Mouse (Mus musculus): ENCODE data around the gene Sdcbp2. TPM values are rescaled to one million over a fixed set of nuclear protein-coding genes. Genes with fewer than 3 reads are reported as not detected.

Sdcbp2 gene
- polyA plus RNA-seq, 1 experiment: not detected

GRCm38 (mm10) chr2:151628011-151628410, 55.6 kb downstream of the Sdcbp2 start:
- 83% methylated on average over 3 of the region's 3 CpGs for WGBS
- Histone ChIP-seq H3K4me3 (replicated peaks; ENCODE audit: control insufficient read depth, low read depth, low read length) (no peak overlapping the region), H3K27ac (ENCODE audit: control insufficient read depth, insufficient read depth, low read depth, low read length, poor library complexity) (no peak overlapping the region), H3K4me1 (ENCODE audit: control insufficient read depth, insufficient read depth, low read length) (no peaks in the 10 kb centered on the region)
- TF ChIP-seq POLR2A (IDR thresholded peaks at IDR 0.05; ENCODE audit: borderline replicate concordance, control insufficient read depth, low read depth, low read length): no peak
- no peak for TF ChIP-seq CTCF (IDR thresholded peaks at IDR 0.05; ENCODE audit: control insufficient read depth, insufficient read depth, low read length)

- Histone ChIP-seq H3K27ac (ENCODE audit: control insufficient read depth, insufficient read depth, low read depth, low read length, poor library complexity) (no peak overlapping the region), H3K4me1 (ENCODE audit: control insufficient read depth, insufficient read depth, low read length) (no peaks in the 10 kb centered on the region), H3K4me3 (replicated peaks; ENCODE audit: control insufficient read depth, low read depth, low read length) (no peak overlapping the region)
- 39% methylated on average over 7 of the region's 7 CpGs for WGBS
- TF ChIP-seq POLR2A (IDR thresholded peaks at IDR 0.05; ENCODE audit: borderline replicate concordance, control insufficient read depth, low read depth, low read length) (no peak), CTCF (IDR thresholded peaks at IDR 0.05; ENCODE audit: control insufficient read depth, insufficient read depth, low read length) (no peak)
These were observed 56.9 kb downstream of the Sdcbp2 start for GRCm38 (mm10) chr2:151629310-151629709.

GRCm38 (mm10) chr2:151631406-151632158, 59.2 kb downstream of the Sdcbp2 start:
- 8% methylated on average over 21 of the region's 22 CpGs for WGBS
- H3K4me3 ChIP-seq (replicated peaks; ENCODE audit: control insufficient read depth, low read depth, low read length): no peak overlapping the region
- TF ChIP-seq POLR2A (IDR thresholded peaks at IDR 0.05; ENCODE audit: borderline replicate concordance, control insufficient read depth, low read depth, low read length): no peak
- no peak for TF ChIP-seq CTCF (IDR thresholded peaks at IDR 0.05; ENCODE audit: control insufficient read depth, insufficient read depth, low read length)
- no peaks in the 10 kb centered on the region; the same call in 1 of the 2 replicates for H3K4me1 ChIP-seq (ENCODE audit: control insufficient read depth, insufficient read depth, low read length)
- no peak overlapping the region for H3K27ac ChIP-seq (ENCODE audit: control insufficient read depth, insufficient read depth, low read depth, low read length, poor library complexity)

- Histone ChIP-seq H3K4me1 (ENCODE audit: control insufficient read depth, insufficient read depth, low read length) (no peaks in the 10 kb centered on the region; the same call in 1 of the 2 replicates), H3K27ac (ENCODE audit: control insufficient read depth, insufficient read depth, low read depth, low read length, poor library complexity) (no peak within 1 kb of the TSS), H3K4me3 (replicated peaks; ENCODE audit: control insufficient read depth, low read depth, low read length) (no peak within 1 kb of the TSS)
- TF ChIP-seq POLR2A (IDR thresholded peaks at IDR 0.05; ENCODE audit: borderline replicate concordance, control insufficient read depth, low read depth, low read length) (no peak), CTCF (IDR thresholded peaks at IDR 0.05; ENCODE audit: control insufficient read depth, insufficient read depth, low read length) (no peak)
- 1% methylated on average over 47 of the region's 47 CpGs for WGBS
These were observed 59.9 kb downstream of the Sdcbp2 start, which contains the start of gene Snph for GRCm38 (mm10) chr2:151632159-151632814. Gene Snph (minus strand): TSS chr2:151632593.

GRCm38 (mm10) chr2:151632982-151633381, 60.6 kb downstream of the Sdcbp2 start:
- TF ChIP-seq POLR2A (IDR thresholded peaks at IDR 0.05; ENCODE audit: borderline replicate concordance, control insufficient read depth, low read depth, low read length) (no peak), CTCF (IDR thresholded peaks at IDR 0.05; ENCODE audit: control insufficient read depth, insufficient read depth, low read length) (no peak)
- no peaks in the 10 kb centered on the region; the same call in 1 of the 2 replicates for H3K4me1 ChIP-seq (ENCODE audit: control insufficient read depth, insufficient read depth, low read length)
- H3K4me3 ChIP-seq (replicated peaks; ENCODE audit: control insufficient read depth, low read depth, low read length): no peak overlapping the region
- H3K27ac ChIP-seq (ENCODE audit: control insufficient read depth, insufficient read depth, low read depth, low read length, poor library complexity): no peak overlapping the region
- 73% methylated on average over 5 of the region's 5 CpGs for WGBS

GRCm38 (mm10) chr2:151634903-151635302, 62.5 kb downstream of the Sdcbp2 start:
- no peak overlapping the region for H3K27ac ChIP-seq (ENCODE audit: control insufficient read depth, insufficient read depth, low read depth, low read length, poor library complexity)
- no peak overlapping the region for H3K4me3 ChIP-seq (replicated peaks; ENCODE audit: control insufficient read depth, low read depth, low read length)
- H3K4me1 ChIP-seq (ENCODE audit: control insufficient read depth, insufficient read depth, low read length): no peaks in the 10 kb centered on the region; the same call in 1 of the 2 replicates
- 53% methylated on average over 2 of the region's 2 CpGs for WGBS
- no peak for TF ChIP-seq CTCF (IDR thresholded peaks at IDR 0.05; ENCODE audit: control insufficient read depth, insufficient read depth, low read length)
- TF ChIP-seq POLR2A (IDR thresholded peaks at IDR 0.05; ENCODE audit: borderline replicate concordance, control insufficient read depth, low read depth, low read length): no peak

GRCm38 (mm10) chr2:151635362-151636014, 63.1 kb downstream of the Sdcbp2 start:
- WGBS: 50% methylated on average over 9 of the region's 9 CpGs
- Histone ChIP-seq H3K4me3 (replicated peaks; ENCODE audit: control insufficient read depth, low read depth, low read length) (no peak overlapping the region), H3K27ac (ENCODE audit: control insufficient read depth, insufficient read depth, low read depth, low read length, poor library complexity) (no peak overlapping the region), H3K4me1 (ENCODE audit: control insufficient read depth, insufficient read depth, low read length) (no peaks in the 10 kb centered on the region; the same call in 1 of the 2 replicates)
- TF ChIP-seq CTCF (IDR thresholded peaks at IDR 0.05; ENCODE audit: control insufficient read depth, insufficient read depth, low read length) (no peak), POLR2A (IDR thresholded peaks at IDR 0.05; ENCODE audit: borderline replicate concordance, control insufficient read depth, low read depth, low read length) (no peak)

GRCm38 (mm10) chr2:151636015-151636402, 63.6 kb downstream of the Sdcbp2 start:
- Histone ChIP-seq H3K27ac (ENCODE audit: control insufficient read depth, insufficient read depth, low read depth, low read length, poor library complexity) (no peak overlapping the region), H3K4me1 (ENCODE audit: control insufficient read depth, insufficient read depth, low read length) (no peaks in the 10 kb centered on the region; the same call in 1 of the 2 replicates), H3K4me3 (replicated peaks; ENCODE audit: control insufficient read depth, low read depth, low read length) (no peak overlapping the region)
- TF ChIP-seq POLR2A (IDR thresholded peaks at IDR 0.05; ENCODE audit: borderline replicate concordance, control insufficient read depth, low read depth, low read length): no peak
- 43% methylated on average over 2 of the region's 2 CpGs for WGBS

Other genes with a start within 250 kb of the Sdcbp2 start
- gene 4921509C19Rik, start 96.5 kb upstream of the Sdcbp2 start, polyA plus RNA-seq (2011; ENCODE audit: insufficient read depth, insufficient read length, low replicate concordance, missing spikeins): not detected in 2 replicates
- gene Nsfl1c, start 78.4 kb upstream of the Sdcbp2 start, polyA plus RNA-seq (2011; ENCODE audit: insufficient read depth, insufficient read length, low replicate concordance, missing spikeins): 34.0 and 51.9 TPM in 2 replicates
- 32.7 and 70.4 TPM in 2 replicates for gene Fkbp1a, start 30.1 kb upstream of the Sdcbp2 start, polyA plus RNA-seq (2011; ENCODE audit: insufficient read depth, insufficient read length, low replicate concordance, missing spikeins)
- gene Snph, start 60.0 kb downstream of the Sdcbp2 start, polyA plus RNA-seq (2011; ENCODE audit: insufficient read depth, insufficient read length, low replicate concordance, missing spikeins): 0.42 TPM in 1 of 2 replicates, not detected in the other
- gene Rad21l, start 95.9 kb downstream of the Sdcbp2 start, polyA plus RNA-seq (2011; ENCODE audit: insufficient read depth, insufficient read length, low replicate concordance, missing spikeins): not detected in 2 replicates
- not detected in 2 replicates for gene Tmem74b, start 129.4 kb downstream of the Sdcbp2 start, polyA plus RNA-seq (2011; ENCODE audit: insufficient read depth, insufficient read length, low replicate concordance, missing spikeins)
- 31.9 and 38.6 TPM in 2 replicates for gene Psmf1, start 171.6 kb downstream of the Sdcbp2 start, polyA plus RNA-seq (2011; ENCODE audit: insufficient read depth, insufficient read length, low replicate concordance, missing spikeins)